Mouse (Mus musculus) liver, embryonic 15.5 days (tissue): ENCODE results near the gene Dyrk3. TPM values are rescaled to one million over a fixed set of nuclear protein-coding genes. Genes with fewer than 3 reads are reported as not detected.
A peak's percentile ranks its signal among the peaks of the same experiment; 100 is the strongest.
"Not testable (repeated sequence)": the region's sequence is repeated elsewhere in the genome, so short reads cannot be mapped to it uniquely, and the experiment has no call there.

Source experiments
- ATAC-seq: fragments of 200-750 bp; cut with Nextera tagmentation; 2 replicates; pipeline ENCODE4 v1.8.0; 2017; ENCODE audit warnings: moderate number of reproducible peaks, mild to moderate bottlenecking, moderate library complexity; ENCODE audit not compliant: insufficient read depth
- H3K27ac ChIP-seq: fragments of 300-500 bp; sonication (generic); replicated peaks from 2 replicates; pipeline ENCODE4 v1.5.1; 2015; ENCODE audit warnings: mild to moderate bottlenecking, inconsistent platforms
- H3K27me3 ChIP-seq: fragments of 300-500 bp; sonication (generic); 2 replicates; pipeline ENCODE4 v1.6.1; 2015; ENCODE audit warnings: mild to moderate bottlenecking, inconsistent platforms
- H3K36me3 ChIP-seq: fragments of 300-500 bp; sonication (generic); replicated peaks from 2 replicates; pipeline ENCODE4 v1.6.1; 2015; ENCODE audit warnings: moderate library complexity, mild to moderate bottlenecking, inconsistent platforms
- H3K4me1 ChIP-seq: fragments of 300-500 bp; sonication (generic); replicated peaks from 2 replicates; pipeline ENCODE4 v1.6.1; 2015; ENCODE audit warnings: inconsistent platforms
- H3K4me2 ChIP-seq: fragments of 300-500 bp; sonication (generic); 2 replicates; pipeline ENCODE4 v1.6.1; 2015; ENCODE audit warnings: moderate library complexity, mild to moderate bottlenecking, inconsistent platforms
- H3K4me3 ChIP-seq: fragments of 300-500 bp; sonication (generic); replicated peaks from 2 replicates; pipeline ENCODE4 v1.5.1; 2015; ENCODE audit warnings: mild to moderate bottlenecking, inconsistent platforms
- H3K9ac ChIP-seq: fragments of 300-500 bp; sonication (generic); 2 replicates; pipeline ENCODE4 v1.6.1; 2015; ENCODE audit warnings: moderate library complexity, mild to moderate bottlenecking, inconsistent platforms
- H3K9me3 ChIP-seq: fragments of 300-500 bp; sonication (generic); replicated peaks from 2 replicates; pipeline ENCODE4 v1.6.1; 2016; ENCODE audit warnings: inconsistent platforms
- WGBS: fragments of 180-500 bp; shearing (Covaris S2); methylation state at CpG from one replicate; pipeline ENCODE4 v1.1.7; 2015; ENCODE audit warnings: mixed read lengths; ENCODE audit not compliant: insufficient replicate concordance; 5-methylcytosine and 5-hydroxymethylcytosine counted together
- polyA plus RNA-seq: library from polyadenylated mRNA; unstranded; fragments of >200 nt; fragmentation: Nextera tagmentation; extraction: Ambion mirVana; gene quantifications from 2 replicates; pipeline ENCODE4 v1.2.1, GENCODE M21; 2015

Dyrk3 gene
- polyA plus RNA-seq, 1 experiment from 2014 or later: 16.6 TPM

- Histone ChIP-seq H3K4me1 (peaks cover 7% of the 10 kb centered on the region; the same call in 1 of the 2 replicates), H3K27me3 (no peaks in the 10 kb centered on the region), H3K9ac (no peak overlapping the region), H3K4me3 (no peak overlapping the region), H3K36me3 (peaks cover 78% of the 10 kb centered on the region), H3K4me2 (no peak overlapping the region), H3K27ac (no peak overlapping the region), H3K9me3 (no peaks in the 10 kb centered on the region)
- WGBS: 77% methylated on average over 4 of the region's 4 CpGs
- ATAC-seq: no peak
Measured at GRCm38 (mm10) chr1:131177249-131177648, 39.1 kb upstream of the Dyrk3 start.

GRCm38 (mm10) chr1:131175819-131176218 lies 37.7 kb upstream of the Dyrk3 start:
- Histone ChIP-seq H3K4me1 (peaks cover 3% of the 10 kb centered on the region; the same call in 1 of the 2 replicates), H3K27ac (no peak overlapping the region), H3K27me3 (no peaks in the 10 kb centered on the region), H3K4me3 (no peak overlapping the region), H3K9me3 (no peaks in the 10 kb centered on the region), H3K9ac (no peak overlapping the region), H3K4me2 (no peak overlapping the region), H3K36me3 (peaks cover 92% of the 10 kb centered on the region)
- no peak for ATAC-seq
- 81% methylated on average over 8 of the region's 8 CpGs for WGBS

DNA sequence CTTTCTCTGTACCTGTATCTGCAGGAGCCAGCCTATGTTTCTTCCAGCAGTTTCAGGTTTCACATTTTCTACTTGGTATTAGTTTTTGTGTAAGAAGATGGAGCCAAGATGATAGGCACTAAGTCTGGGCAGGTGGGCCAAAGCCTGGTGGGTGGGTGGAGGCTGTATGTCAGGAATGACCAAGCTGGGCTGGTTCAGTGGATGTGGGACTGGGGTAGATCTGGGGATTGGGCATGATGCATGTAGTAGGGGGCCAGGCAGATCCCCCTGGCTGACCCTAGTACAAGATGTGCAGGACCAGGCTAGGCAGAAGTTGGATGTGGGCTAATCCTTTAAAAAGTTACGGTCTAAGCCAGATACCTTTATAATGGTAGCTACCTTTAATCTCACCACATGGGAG lies 37.0 kb upstream of the Dyrk3 start:
- Histone ChIP-seq H3K27ac (no peak overlapping the region), H3K9ac (no peak overlapping the region), H3K27me3 (no peaks in the 10 kb centered on the region), H3K4me3 (no peak overlapping the region), H3K4me2 (no peak overlapping the region), H3K9me3 (no peaks in the 10 kb centered on the region), H3K36me3 (peaks cover 90% of the 10 kb centered on the region), H3K4me1 (peaks cover 3% of the 10 kb centered on the region; the same call in 1 of the 2 replicates)
- WGBS: 87% methylated on average over 1 of the region's 1 CpGs
- ATAC-seq: no peak

- H3K36me3 ChIP-seq: peaks cover 92% of the 10 kb centered on the region
- 75% methylated on average over 12 of the region's 12 CpGs for WGBS
- peaks cover 3% of the 10 kb centered on the region; the same call in 1 of the 2 replicates for H3K4me1 ChIP-seq
Measured at GRCm38 (mm10) chr1:131174299-131174861, 36.2 kb upstream of the Dyrk3 start.

GRCm38 (mm10) chr1:131173809-131174208 lies 35.7 kb upstream of the Dyrk3 start:
- ATAC-seq: no peak
- WGBS: 45% methylated on average over 6 of the region's 6 CpGs
- Histone ChIP-seq H3K36me3 (peaks cover 96% of the 10 kb centered on the region), H3K9me3 (no peaks in the 10 kb centered on the region), H3K9ac (no peak overlapping the region), H3K4me1 (peaks cover 3% of the 10 kb centered on the region; the same call in 1 of the 2 replicates), H3K27ac (no peak overlapping the region), H3K27me3 (no peaks in the 10 kb centered on the region), H3K4me3 (no peak overlapping the region), H3K4me2 (no peak overlapping the region)

More at GRCm38 (mm10) chr1:131174299-131174861, 36.2 kb upstream of the Dyrk3 start:
- ATAC-seq: no peak
- no peak overlapping the region for H3K27ac ChIP-seq
- no peaks in the 10 kb centered on the region for H3K27me3 ChIP-seq
- no peak overlapping the region for H3K9ac ChIP-seq
- H3K4me2 ChIP-seq: no peak overlapping the region
- no peak overlapping the region for H3K4me3 ChIP-seq
- no peaks in the 10 kb centered on the region for H3K9me3 ChIP-seq

- H3K4me1 ChIP-seq: peaks cover 3% of the 10 kb centered on the region; the same call in 1 of the 2 replicates
- 67% methylated on average over 7 of the region's 7 CpGs for WGBS
Measured at GRCm38 (mm10) chr1:131173001-131173400, 34.9 kb upstream of the Dyrk3 start.

DNA sequence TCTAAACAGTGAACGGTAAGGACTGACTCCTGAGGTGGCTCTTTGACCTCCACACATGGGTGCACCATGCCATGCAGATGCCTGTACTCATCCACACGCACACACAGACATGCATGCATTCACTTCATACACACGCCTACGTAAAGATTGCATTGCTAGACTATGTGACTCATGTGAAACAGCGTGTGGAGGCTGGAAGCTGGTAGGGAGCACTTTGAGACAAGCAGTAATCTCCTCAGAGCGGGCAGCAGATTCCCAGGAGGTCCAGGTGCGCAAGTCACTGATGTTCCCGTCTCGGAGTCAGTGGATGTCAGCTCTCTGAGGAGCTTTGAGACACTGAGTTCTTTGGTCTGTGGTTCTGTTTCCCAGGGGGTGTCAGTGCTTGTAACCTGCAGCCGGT lies 29.5 kb upstream of the Dyrk3 start:
- H3K36me3 ChIP-seq: peaks cover 95% of the 10 kb centered on the region
- ATAC-seq: no peak
- no peaks in the 10 kb centered on the region for H3K4me1 ChIP-seq
- no peaks in the 10 kb centered on the region for H3K27me3 ChIP-seq
- H3K27ac ChIP-seq: no peak overlapping the region
- H3K9ac ChIP-seq: no peak overlapping the region
- no peak overlapping the region for H3K4me2 ChIP-seq
- 83% methylated on average over 10 of the region's 10 CpGs for WGBS
- no peaks in the 10 kb centered on the region for H3K9me3 ChIP-seq
- H3K4me3 ChIP-seq: no peak overlapping the region

More at GRCm38 (mm10) chr1:131173001-131173400, 34.9 kb upstream of the Dyrk3 start:
- Histone ChIP-seq H3K27me3 (no peaks in the 10 kb centered on the region), H3K4me3 (no peak overlapping the region), H3K9me3 (no peaks in the 10 kb centered on the region), H3K36me3 (peaks cover 96% of the 10 kb centered on the region), H3K4me2 (no peak overlapping the region), H3K27ac (no peak overlapping the region), H3K9ac (no peak overlapping the region)
- ATAC-seq: no peak

GRCm38 (mm10) chr1:131164427-131164826 lies 26.3 kb upstream of the Dyrk3 start:
- WGBS: 69% methylated on average over 6 of the region's 6 CpGs
- Histone ChIP-seq H3K4me3 (no peak overlapping the region), H3K27me3 (no peaks in the 10 kb centered on the region), H3K9me3 (no peaks in the 10 kb centered on the region), H3K27ac (no peak overlapping the region), H3K4me1 (0 out of 2 replicates have a peak, but pooled peaks cover 4% of the 10 kb centered on the region), H3K9ac (no peak overlapping the region), H3K4me2 (no peak overlapping the region), H3K36me3 (peaks cover 87% of the 10 kb centered on the region)
- ATAC-seq: no peak

- no peak for ATAC-seq
- no peak overlapping the region for H3K27ac ChIP-seq
- no peak overlapping the region for H3K4me3 ChIP-seq
- no peaks in the 10 kb centered on the region for H3K9me3 ChIP-seq
- H3K4me1 ChIP-seq: 0 out of 2 replicates have a peak, but pooled peaks cover 4% of the 10 kb centered on the region
- H3K9ac ChIP-seq: no peak overlapping the region
- 38% methylated on average over 11 of the region's 11 CpGs for WGBS
- no peak overlapping the region for H3K4me2 ChIP-seq
- H3K36me3 ChIP-seq: peaks cover 68% of the 10 kb centered on the region
- no peaks in the 10 kb centered on the region for H3K27me3 ChIP-seq
Measured at GRCm38 (mm10) chr1:131161091-131161490, 23.0 kb upstream of the Dyrk3 start.

GRCm38 (mm10) chr1:131159573-131160327 lies 21.6 kb upstream of the Dyrk3 start:
- H3K4me3 ChIP-seq, H3K27me3 ChIP-seq, H3K9me3 ChIP-seq, H3K9ac ChIP-seq, H3K27ac ChIP-seq, H3K4me2 ChIP-seq, H3K4me1 ChIP-seq: not testable (repeated sequence)
- 60% methylated on average over 3 of the region's 3 CpGs for WGBS
- H3K36me3 ChIP-seq: peaks cover 58% of the 10 kb centered on the region
- peak; percentile 41; the same call in 1 of the 2 replicates for ATAC-seq

- H3K36me3 ChIP-seq: peaks cover 22% of the 10 kb centered on the region
Measured at GRCm38 (mm10) chr1:131155456-131155855, 17.3 kb upstream of the Dyrk3 start.

More at GRCm38 (mm10) chr1:131155456-131155855, 17.3 kb upstream of the Dyrk3 start:
- WGBS: 48% methylated on average over 2 of the region's 2 CpGs
- H3K4me3 ChIP-seq: no peak overlapping the region
- H3K9ac ChIP-seq: no peak overlapping the region
- H3K4me1 ChIP-seq: peaks cover 21% of the 10 kb centered on the region
- ATAC-seq: no peak
- no peaks in the 10 kb centered on the region for H3K9me3 ChIP-seq
- no peak overlapping the region for H3K27ac ChIP-seq
- H3K4me2 ChIP-seq: no peak overlapping the region
- no peaks in the 10 kb centered on the region for H3K27me3 ChIP-seq
